22 mouse cellular contexts compared by ENCODE assay signal in genomic region chr17:8774301-8774700, GRCm38 (mm10).
DNase-seq lines count a peak whose midpoint lies in the region; ATAC-seq and TF ChIP-seq lines count a peak whose summit lies in the region.
"Had no signal": no experiment of that assay in that cellular context is flagged by ENCODE, and none has a peak within 500 bp of the region (broad histone marks: within the 10 kb centered on the region; RNA-seq: fewer than 3 reads in every experiment).

No protein-coding gene starts in this region.

- no peaks in the 10 kb centered on the region for H3K36me3 ChIP-seq in heart, embryonic 12.5 days
- no peaks in the 10 kb centered on the region for H3K36me3 ChIP-seq in midbrain, embryonic 11.5 days (ENCODE audit: control insufficient read depth, insufficient read depth, low read length)
- H3K36me3 ChIP-seq in midbrain, postnatal 0 days (ENCODE audit: insufficient read depth, low read length) = no peaks in the 10 kb centered on the region
- H3K36me3 ChIP-seq in testis, adult 2 months (ENCODE audit: control insufficient read depth, insufficient read depth, low read length) = no peaks in the 10 kb centered on the region
- no peaks in the 10 kb centered on the region for H3K36me3 ChIP-seq in kidney, embryonic 16.5 days (ENCODE audit: insufficient read depth, low read length)
- H3K36me3 ChIP-seq: G1E had no signal

- ATAC-seq in heart, embryonic 12.5 days (ENCODE audit: insufficient number of reproducible peaks, low FRiP score) = no peak
- ATAC-seq in midbrain, embryonic 11.5 days (ENCODE audit: low FRiP score) = no peak
- ATAC-seq in midbrain, postnatal 0 days (ENCODE audit: low FRiP score) = no peak
- no peak for ATAC-seq in kidney, embryonic 16.5 days (ENCODE audit: low FRiP score, low TSS enrichment)
- ATAC-seq: activated CD4-positive, CD25-positive, alpha-beta regulatory T cell, adult 4 months; CD4-positive, CD25-positive, alpha-beta regulatory T cell, adult 4 months; Patski had no signal

- H3K4me2 ChIP-seq in heart, embryonic 12.5 days = no peak overlapping the region
- no peak overlapping the region for H3K4me2 ChIP-seq in midbrain, embryonic 11.5 days
- no peak overlapping the region for H3K4me2 ChIP-seq in midbrain, postnatal 0 days (ENCODE audit: low read depth, low read length, poor library complexity, severe bottlenecking)
- H3K4me2 ChIP-seq in kidney, embryonic 16.5 days (replicated peaks; ENCODE audit: low read depth, low read length) = no peak overlapping the region

- H3K4me3 ChIP-seq in heart, embryonic 12.5 days = no peak overlapping the region
- H3K4me3 ChIP-seq in midbrain, embryonic 11.5 days (ENCODE audit: low read depth, low read length) = no peak overlapping the region
- H3K4me3 ChIP-seq in midbrain, postnatal 0 days (ENCODE audit: low read depth, low read length) = no peak overlapping the region
- peak overlapping the region; percentile 28; the same call in 1 of the 2 replicates for H3K4me3 ChIP-seq in testis, adult 2 months (ENCODE audit: control insufficient read depth, low read depth, low read length)
- no peak overlapping the region for H3K4me3 ChIP-seq in embryonic fibroblast, embryonic 13.5 days (ENCODE audit: insufficient read depth, low read length)
- no peak overlapping the region for H3K4me3 ChIP-seq in kidney, embryonic 16.5 days (ENCODE audit: low read length)

- no peak overlapping the region for H3K9ac ChIP-seq in heart, embryonic 12.5 days
- no peak overlapping the region for H3K9ac ChIP-seq in midbrain, embryonic 11.5 days (ENCODE audit: low read length)
- no peak overlapping the region for H3K9ac ChIP-seq in midbrain, postnatal 0 days (replicated peaks; ENCODE audit: low read length, poor library complexity, severe bottlenecking)
- H3K9ac ChIP-seq in kidney, embryonic 16.5 days (replicated peaks; ENCODE audit: low read length) = no peak overlapping the region

- TF ChIP-seq POLR2A in testis, adult 2 months (IDR thresholded peaks at IDR 0.05; ENCODE audit: control insufficient read depth, low read depth, low read length) = no peak
- no peak for TF ChIP-seq POLR2A in embryonic fibroblast, embryonic 13.5 days (IDR thresholded peaks at IDR 0.05; ENCODE audit: low read depth, low read length)

- H3K27me3 ChIP-seq in heart, embryonic 12.5 days (replicated peaks) = peaks cover 3% of the 10 kb centered on the region; the same call in 1 of the 2 replicates
- no peaks in the 10 kb centered on the region for H3K27me3 ChIP-seq in midbrain, embryonic 11.5 days (ENCODE audit: control insufficient read depth, insufficient read depth, low read length)
- no peaks in the 10 kb centered on the region for H3K27me3 ChIP-seq in midbrain, postnatal 0 days (ENCODE audit: insufficient read depth, low read length)
- no peaks in the 10 kb centered on the region for H3K27me3 ChIP-seq in testis, adult 2 months (ENCODE audit: control insufficient read depth, insufficient read depth, low read length)
- H3K27me3 ChIP-seq in kidney, embryonic 16.5 days (ENCODE audit: insufficient read depth, low read length) = no peaks in the 10 kb centered on the region
- H3K27me3 ChIP-seq: CH12.LX had no signal

- no peak overlapping the region for H3K27ac ChIP-seq in heart, embryonic 12.5 days (ENCODE audit: poor library complexity, severe bottlenecking)
- no peak overlapping the region for H3K27ac ChIP-seq in midbrain, embryonic 11.5 days (ENCODE audit: low read depth, low read length)
- no peak overlapping the region for H3K27ac ChIP-seq in midbrain, postnatal 0 days (ENCODE audit: low read depth, low read length)
- H3K27ac ChIP-seq in testis, adult 2 months (ENCODE audit: control insufficient read depth, insufficient read depth, low read depth, low read length) = no peak overlapping the region
- H3K27ac ChIP-seq in embryonic fibroblast, embryonic 13.5 days (ENCODE audit: insufficient read depth, low read length) = 0 out of 2 replicates have a peak overlapping the region, but pooled peaks have one; percentile 21
- no peak overlapping the region for H3K27ac ChIP-seq in kidney, embryonic 16.5 days (ENCODE audit: low read length)

- no peaks in the 10 kb centered on the region for H3K4me1 ChIP-seq in heart, embryonic 12.5 days (replicated peaks)
- H3K4me1 ChIP-seq in midbrain, embryonic 11.5 days (ENCODE audit: control insufficient read depth, insufficient read depth, low read length) = no peaks in the 10 kb centered on the region
- H3K4me1 ChIP-seq in midbrain, postnatal 0 days (ENCODE audit: insufficient read depth, low read length) = no peaks in the 10 kb centered on the region
- H3K4me1 ChIP-seq in testis, adult 2 months (ENCODE audit: control insufficient read depth, insufficient read depth, low read length) = no peaks in the 10 kb centered on the region
- H3K4me1 ChIP-seq in embryonic fibroblast, embryonic 13.5 days (ENCODE audit: control insufficient read depth, insufficient read depth, low read length) = no peaks in the 10 kb centered on the region; the same call in 1 of the 2 replicates
- H3K4me1 ChIP-seq in kidney, embryonic 16.5 days (ENCODE audit: insufficient read depth, low read length) = no peaks in the 10 kb centered on the region

- H3K9me3 ChIP-seq in heart, embryonic 12.5 days (replicated peaks) = peaks cover 7% of the 10 kb centered on the region; the same call in 1 of the 2 replicates
- no peaks in the 10 kb centered on the region for H3K9me3 ChIP-seq in midbrain, embryonic 11.5 days (ENCODE audit: control insufficient read depth, low read length)
- no peaks in the 10 kb centered on the region for H3K9me3 ChIP-seq in midbrain, postnatal 0 days (ENCODE audit: low read length)
- H3K9me3 ChIP-seq in kidney, embryonic 16.5 days (ENCODE audit: low read length) = peaks cover 6% of the 10 kb centered on the region

- no peak for TF ChIP-seq CTCF in midbrain, postnatal 0 days (IDR thresholded peaks at IDR 0.05)
- TF ChIP-seq CTCF in testis, adult 2 months (IDR thresholded peaks at IDR 0.05; ENCODE audit: control insufficient read depth, insufficient read depth, insufficient replicate concordance, low read depth, low read length) = no peak
- TF ChIP-seq CTCF in embryonic fibroblast, embryonic 13.5 days (IDR thresholded peaks at IDR 0.05; ENCODE audit: borderline replicate concordance, insufficient read depth, low read length) = no peak

- DNase-seq in heart, adult 11 months = peak; percentile 68
- peak; percentile 56 for DNase-seq in midbrain, embryonic 11.5 days (ENCODE audit: low spot score, missing footprints)
- DNase-seq in midbrain, postnatal 0 days (ENCODE audit: low spot score) = no peak
- DNase-seq in testis, postnatal 10 days (ENCODE audit: low spot score) = no peak
- DNase-seq: adrenal gland, adult 2 months; adrenal gland, adult 8-10 months; adrenal gland, postnatal 10 days; adrenal gland, postnatal 14 days; adrenal gland, postnatal 25 days; adrenal gland, postnatal 36 days; B cell, adult 2 months; cerebellum, adult 11 months; cerebellum, adult 11-12 months had no signal

- WGBS in heart, embryonic 12.5 days = 78% methylated on average over 3 of the region's 3 CpGs
- 86% methylated on average over 3 of the region's 3 CpGs for WGBS in midbrain, embryonic 11.5 days
- 93% methylated on average over 3 of the region's 3 CpGs for WGBS in midbrain, postnatal 0 days
- WGBS in kidney, embryonic 16.5 days = 82% methylated on average over 3 of the region's 3 CpGs

Comparison
In these comparisons a context has a peak if more than half of its experiments do, and no peak if none do; other contexts are left out.
1. DNase-seq: peak in heart, adult 11 months (single experiment) and midbrain, embryonic 11.5 days (single experiment); none in midbrain, postnatal 0 days (single experiment) and testis, postnatal 10 days (single experiment).